Mouse (Mus musculus) R1 (cell line): ENCODE measurements at regions not wholly inside any gene's neighbourhood (a gene's known extent, or its start where the extent isn't known, plus 50 kb on each side); places are given as distances from the start of the nearest gene placed in this dataset.
A peak's percentile ranks its signal among the peaks of the same experiment; 100 is the strongest.

Source experiments
- DNase-seq: peaks from one replicate; pipeline ENCODE4 v3.0.0-alpha.2; 2018; ENCODE audit warnings: low read depth, low spot score

DNA sequence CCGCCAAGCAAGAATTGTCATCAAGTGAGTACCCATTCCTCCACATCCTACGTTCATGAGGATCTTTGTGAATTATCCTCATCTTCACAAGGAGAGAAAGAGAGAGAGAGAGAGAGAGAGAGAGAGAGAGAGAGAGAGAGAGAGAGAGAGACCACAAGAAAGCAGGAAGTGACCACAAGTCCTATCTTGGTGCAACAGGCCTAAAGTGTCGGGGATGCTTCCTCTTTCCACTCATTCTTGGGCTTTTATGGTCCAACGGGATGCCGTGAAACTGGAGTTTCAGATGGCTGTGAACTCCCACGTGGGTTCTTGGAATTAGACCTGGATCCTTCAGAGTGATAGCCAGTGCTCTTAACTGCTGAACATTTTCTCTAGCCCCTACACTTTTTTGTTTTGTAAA is 53.1 kb upstream of the Rai14 start:
- no peak for DNase-seq

DNA sequence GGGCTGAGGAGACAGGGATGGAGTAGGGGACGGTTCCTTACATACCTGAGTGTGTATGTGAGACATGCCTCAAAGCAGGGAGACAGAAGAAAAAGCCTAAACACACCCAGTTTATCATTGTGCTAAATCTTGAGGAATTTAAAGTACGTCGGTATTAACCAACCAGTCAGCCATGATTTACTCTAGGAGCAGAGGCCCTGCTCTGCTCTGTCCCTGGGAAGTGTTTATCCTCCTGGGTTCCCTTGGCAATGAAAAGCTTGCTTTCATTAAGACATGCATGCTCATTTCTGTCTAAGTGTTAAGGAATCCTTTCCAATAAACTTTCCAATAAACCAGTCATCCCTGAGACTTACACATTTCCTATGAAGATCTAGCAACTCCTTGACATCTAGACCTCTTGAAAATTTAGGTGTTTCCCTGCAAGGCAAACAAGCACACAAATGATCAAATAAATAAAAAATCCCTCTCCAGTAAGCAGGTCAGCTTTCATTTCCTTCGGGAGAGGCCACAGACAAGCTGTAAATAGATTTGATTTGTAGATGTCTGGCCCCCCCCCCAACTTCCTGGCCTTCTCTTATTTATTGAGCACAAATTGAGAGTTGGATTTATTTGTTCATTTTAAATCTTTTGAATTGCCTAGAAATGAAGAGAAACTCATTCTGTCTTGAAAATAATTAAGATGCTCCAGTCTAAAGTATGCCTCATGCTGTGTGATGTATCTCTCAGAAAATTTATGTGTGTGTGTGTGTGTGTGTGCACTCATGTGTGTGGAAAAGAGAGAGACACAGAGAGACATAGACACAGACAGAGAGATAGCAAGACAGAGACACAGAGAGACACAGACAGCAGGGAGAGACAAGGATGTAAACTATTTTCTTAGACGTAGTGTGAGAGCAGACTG is 56.2 kb upstream of the Rai14 start:
- no peak for DNase-seq

GRCm38 (mm10) chr15:10771311-10771690 is 56.9 kb upstream of the Rai14 start:
- DNase-seq, result no peak

DNA sequence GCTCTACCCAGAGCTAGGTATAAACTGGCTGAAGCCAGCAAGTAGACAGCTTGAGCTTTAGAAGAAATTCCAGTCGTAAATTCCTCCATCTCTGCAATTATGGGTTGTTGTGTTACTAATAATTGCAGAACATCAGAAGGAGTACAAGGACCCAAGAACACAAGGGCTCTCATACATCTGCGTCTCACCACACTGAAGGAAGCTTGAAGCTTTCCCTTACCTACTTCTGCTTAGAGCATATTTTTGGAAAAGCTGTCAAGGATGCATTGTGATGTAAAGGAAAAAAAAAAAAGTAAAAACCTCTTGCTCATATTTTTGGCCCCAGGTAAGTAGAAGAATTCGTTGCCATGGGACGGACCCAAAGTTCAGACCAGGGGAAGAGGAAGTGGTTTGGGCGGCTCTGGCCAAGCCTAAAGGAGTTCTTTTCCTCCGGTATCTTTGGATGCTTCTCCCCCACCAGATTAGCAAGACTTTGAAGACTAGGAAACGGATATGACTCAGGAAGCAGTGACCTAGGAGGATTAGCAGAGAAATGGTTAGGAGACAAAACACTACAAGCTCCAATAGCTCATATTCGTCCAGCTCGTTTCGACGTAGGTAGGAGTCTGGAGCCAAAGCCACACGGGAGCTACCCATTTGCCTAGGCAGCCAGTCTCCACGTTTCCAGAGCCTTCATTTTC is 65.7 kb upstream of the Rai14 start:
- DNase-seq, result peak; percentile 21

- DNase-seq, result no peak
These were observed 74.9 kb upstream of the Rai14 start for GRCm38 (mm10) chr15:10789371-10789770.

- no peak for DNase-seq
These were observed 76.6 kb upstream of the Rai14 start for GRCm38 (mm10) chr15:10790862-10791497.

- no peak for DNase-seq
These were observed 77.2 kb upstream of the Rai14 start for GRCm38 (mm10) chr15:10791516-10792112.

- DNase-seq, result no peak
These were observed 77.7 kb upstream of the Rai14 start for GRCm38 (mm10) chr15:10792156-10792555.

DNA sequence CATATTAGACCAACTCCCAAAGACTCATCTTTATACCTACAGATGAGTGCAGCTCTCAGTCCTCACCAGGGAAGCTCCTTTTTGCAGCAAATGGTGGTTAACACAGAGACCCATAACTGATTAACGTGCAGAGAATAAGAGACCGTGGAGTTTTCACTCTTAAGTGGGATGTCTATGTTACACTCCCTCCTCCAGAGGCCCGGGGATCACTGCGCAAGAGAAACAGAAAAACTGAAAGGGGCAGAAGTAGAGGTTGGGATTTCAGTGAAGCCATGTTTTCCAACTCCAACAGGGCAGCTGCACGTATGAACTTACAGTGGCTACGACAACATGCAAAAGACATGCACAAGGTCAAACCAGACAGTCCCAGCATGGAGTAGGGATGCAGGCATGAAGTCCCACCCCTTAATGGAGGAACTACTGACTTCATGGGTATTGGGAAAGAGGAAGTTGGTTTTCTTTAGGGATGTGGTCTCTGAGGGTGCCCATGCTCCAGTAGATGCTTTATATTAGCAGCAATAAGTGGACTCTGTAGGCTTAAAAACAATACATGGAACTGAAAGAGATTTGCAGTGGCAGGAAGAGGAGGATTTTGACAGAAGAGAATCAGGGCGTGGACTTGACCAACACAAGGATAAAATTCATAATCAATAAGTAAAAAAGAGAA is 80.8 kb upstream of the Rai14 start:
- DNase-seq, result no peak

- DNase-seq, result no peak
These were observed 85.2 kb upstream of the Rai14 start for GRCm38 (mm10) chr15:10799656-10800055.

DNA sequence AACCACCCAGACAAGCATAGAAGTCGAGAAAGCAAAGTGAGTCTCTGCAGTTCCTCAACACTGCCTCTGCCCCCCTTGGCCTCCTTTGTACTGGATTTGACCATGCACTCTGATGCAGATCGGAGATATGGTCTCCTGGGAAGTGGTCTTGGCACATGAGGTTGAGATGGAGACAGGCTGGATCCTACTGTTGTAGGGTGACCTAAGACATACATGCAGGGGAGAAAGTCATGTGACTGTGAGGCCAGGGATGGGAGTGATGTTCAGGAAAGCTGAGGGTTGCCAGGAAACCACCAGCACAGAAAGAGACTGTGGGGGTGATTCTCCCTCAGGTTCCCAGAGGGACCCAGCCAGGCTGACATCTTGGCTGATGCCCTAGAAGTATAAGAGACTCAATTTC is 99.8 kb upstream of the Rai14 start:
- no peak for DNase-seq

GRCm38 (mm10) chr15:10814709-10815108 is 100.3 kb upstream of the Rai14 start:
- DNase-seq, result no peak

DNA sequence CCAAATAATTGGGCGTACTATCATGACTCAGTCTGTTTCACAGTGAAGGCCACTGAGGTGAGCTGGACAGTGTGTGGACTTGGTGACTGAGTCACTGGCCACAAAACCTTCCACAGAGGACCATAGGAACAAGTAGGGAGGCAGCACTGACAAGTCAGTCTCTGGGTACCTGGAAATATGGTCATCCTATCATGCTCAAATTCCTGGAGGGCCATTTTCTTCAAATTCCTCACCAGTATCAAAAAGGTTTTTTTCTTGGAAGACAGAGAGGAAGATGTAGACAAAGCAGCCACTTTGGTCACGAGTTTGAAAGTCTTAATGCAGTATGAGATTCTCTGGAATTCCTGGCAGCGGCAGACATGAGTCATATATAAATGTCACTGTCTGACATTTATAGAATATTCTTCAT is 101.8 kb upstream of the Rai14 start:
- DNase-seq, result no peak

GRCm38 (mm10) chr15:10818216-10818615 is 103.8 kb upstream of the Rai14 start:
- DNase-seq, result peak; percentile 39

DNA sequence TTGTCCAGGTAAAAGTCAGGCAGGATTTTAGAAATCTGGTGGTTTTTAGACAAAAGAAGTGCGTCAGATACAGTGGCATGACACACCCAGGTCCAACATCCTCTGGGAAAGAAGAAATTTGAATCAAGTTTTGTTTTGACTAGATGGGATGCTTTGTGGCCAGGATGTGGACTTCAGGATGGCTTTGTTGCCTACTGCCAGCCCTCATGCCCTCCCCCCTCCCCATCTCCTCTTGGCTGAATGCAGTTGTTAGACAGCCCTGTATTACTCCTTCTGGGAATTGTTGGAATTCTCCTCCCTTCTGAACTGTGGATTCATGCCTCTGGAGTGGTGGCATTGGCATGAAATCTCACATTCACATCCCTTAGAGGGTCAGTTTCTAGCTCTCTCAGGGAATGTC is 104.3 kb upstream of the Rai14 start:
- no peak for DNase-seq

DNA sequence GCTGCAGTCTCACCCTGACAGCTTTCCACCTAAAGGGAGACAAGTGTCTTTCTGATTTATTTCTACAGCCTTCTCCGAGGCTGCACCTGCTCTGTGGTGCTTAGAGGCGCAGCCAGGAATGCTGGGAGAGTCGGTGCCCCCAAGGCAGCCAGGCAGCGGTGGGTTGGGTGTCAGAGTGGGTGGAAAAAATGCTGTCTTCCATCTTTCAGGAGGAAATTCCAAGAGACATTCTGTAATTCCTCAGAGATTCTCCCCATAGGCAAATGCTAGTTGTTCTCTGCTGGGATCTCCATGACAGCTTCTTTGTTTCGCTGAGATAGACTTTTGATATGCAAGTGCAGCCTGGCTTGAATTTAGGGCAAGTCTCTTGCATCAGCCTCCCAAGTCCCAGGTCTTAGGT is 109.5 kb upstream of the Rai14 start:
- peak; percentile 84 for DNase-seq

DNA sequence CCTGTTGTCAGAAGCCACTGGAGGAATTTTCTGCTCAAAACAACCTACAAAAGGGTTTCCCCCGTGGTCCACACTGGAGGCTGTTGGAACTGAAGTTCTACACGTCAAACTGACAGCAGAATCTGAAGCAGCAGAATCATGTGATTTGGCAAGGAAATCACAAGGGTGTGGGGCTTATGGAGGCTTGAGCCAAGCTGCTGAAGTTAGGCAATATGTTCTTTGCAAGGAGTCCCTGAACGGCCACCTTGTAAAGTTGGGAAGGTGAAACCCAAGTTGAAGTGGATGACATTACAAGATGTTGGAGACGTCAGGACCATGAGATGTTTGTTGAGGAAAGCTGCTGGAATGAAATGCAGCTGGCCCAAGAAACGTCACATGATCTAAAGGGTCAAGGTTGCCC is 115.2 kb upstream of the Rai14 start:
- DNase-seq, result no peak

DNA sequence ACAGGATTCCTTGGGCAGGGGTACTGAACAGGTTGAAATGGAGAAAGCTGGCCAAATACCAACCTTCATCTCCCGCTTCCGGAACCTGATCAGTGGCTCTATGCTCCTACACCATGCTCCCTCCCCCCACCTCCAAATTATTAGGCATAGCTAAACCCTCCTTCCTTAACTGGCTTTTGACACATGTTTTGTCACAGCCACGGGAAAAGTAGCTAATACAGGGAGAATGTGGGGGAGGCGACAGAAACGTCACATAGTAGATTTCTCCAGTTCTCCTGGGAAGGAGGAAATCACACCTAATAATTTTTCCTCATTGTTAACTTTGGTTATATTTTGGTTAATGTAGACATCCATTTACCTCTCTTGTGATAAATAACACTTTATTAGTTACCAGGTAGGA is 116.1 kb upstream of the Rai14 start:
- no peak for DNase-seq

DNA sequence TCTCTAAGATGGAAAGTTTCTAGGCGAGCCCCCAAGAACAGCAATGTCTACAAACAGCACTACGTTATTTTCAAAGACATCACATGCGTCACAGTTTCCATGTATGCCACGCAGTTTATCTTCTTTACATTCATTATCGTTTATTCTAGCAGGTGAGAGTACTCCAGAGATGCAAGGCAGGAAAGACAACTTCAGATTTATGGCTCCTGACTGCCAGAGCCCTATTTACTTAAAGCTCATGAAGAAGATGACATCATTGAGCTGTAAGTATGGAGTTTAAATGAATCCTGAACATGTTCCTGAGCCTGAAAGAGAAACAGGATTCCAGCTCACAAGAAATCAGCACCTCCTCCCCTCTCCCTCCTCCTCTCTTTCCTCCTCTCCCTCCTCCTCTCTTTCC is 116.7 kb upstream of the Rai14 start:
- DNase-seq, result no peak

DNA sequence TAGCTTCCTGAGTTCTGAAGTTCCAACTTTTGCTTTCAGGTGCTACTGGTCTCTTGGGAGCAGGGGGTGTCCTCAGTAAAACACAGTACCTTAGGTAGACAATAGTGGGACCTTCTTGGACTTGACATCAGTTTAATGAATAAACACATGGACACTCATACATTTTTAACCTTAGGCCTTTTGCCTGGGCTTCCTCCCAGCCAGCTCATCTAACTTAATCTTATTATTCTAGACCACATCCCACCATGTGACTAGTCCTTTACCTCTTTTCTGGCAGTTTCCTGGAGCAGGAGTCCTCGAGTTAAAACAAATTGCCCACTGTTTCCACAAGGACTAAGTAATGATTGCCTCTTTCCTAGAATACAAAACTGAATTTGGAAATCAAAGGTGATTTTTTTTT is 117.9 kb upstream of the Rai14 start:
- DNase-seq, result no peak

GRCm38 (mm10) chr15:10833866-10834571 is 118.1 kb upstream of the C1qtnf3 start:
- no peak for DNase-seq
